Mouse (Mus musculus) neural tube, embryonic 12.5 days (tissue): ENCODE results near the gene Immp2l. TPM values are rescaled to one million over a fixed set of nuclear protein-coding genes. Genes with fewer than 3 reads are reported as not detected.

Source experiments
- ATAC-seq: fragments of 200-750 bp; cut with Nextera tagmentation; 2 replicates; pipeline ENCODE4 v1.8.0; 2017; ENCODE audit warnings: low read depth, mild to moderate bottlenecking, moderate TSS enrichment, moderate library complexity; ENCODE audit not compliant: low FRiP score
- H3K27ac ChIP-seq: fragments of 300-500 bp; sonication (generic); 2 replicates; pipeline ENCODE4 v1.5.1; 2016
- H3K27me3 ChIP-seq: fragments of 300-500 bp; sonication (generic); replicated peaks from 2 replicates; pipeline ENCODE4 v1.6.1; 2016; ENCODE audit warnings: mild to moderate bottlenecking
- H3K36me3 ChIP-seq: fragments of 300-500 bp; sonication (generic); 2 replicates; pipeline ENCODE4 v1.6.1; 2016; ENCODE audit warnings: mild to moderate bottlenecking
- H3K4me1 ChIP-seq: fragments of 300-500 bp; sonication (generic); 2 replicates; pipeline ENCODE4 v1.6.1; 2016
- H3K4me2 ChIP-seq: fragments of 300-500 bp; sonication (generic); replicated peaks from 2 replicates; pipeline ENCODE4 v1.6.1; 2016; ENCODE audit warnings: mild to moderate bottlenecking
- H3K4me3 ChIP-seq: fragments of 300-500 bp; sonication (generic); 2 replicates; pipeline ENCODE4 v1.5.1; 2016
- H3K9ac ChIP-seq: fragments of 300-500 bp; sonication (generic); 2 replicates; pipeline ENCODE4 v1.6.1; 2016; ENCODE audit warnings: mild to moderate bottlenecking
- H3K9me3 ChIP-seq: fragments of 300-500 bp; sonication (generic); 2 replicates; pipeline ENCODE4 v1.6.1; 2016; ENCODE audit warnings: mild to moderate bottlenecking
- WGBS: fragments of 180-500 bp; shearing (Covaris S2); methylation state at CpG from one replicate; pipeline ENCODE4 v1.1.7; 2016; 5-methylcytosine and 5-hydroxymethylcytosine counted together
- polyA plus RNA-seq: library from polyadenylated mRNA; unstranded; fragments of >200 nt; fragmentation: Nextera tagmentation; extraction: Ambion mirVana; gene quantifications from 2 replicates; pipeline ENCODE4 v1.2.1, GENCODE M21; 2016

Immp2l gene
- polyA plus RNA-seq, 1 experiment from 2014 or later = 7.6 TPM

DNA sequence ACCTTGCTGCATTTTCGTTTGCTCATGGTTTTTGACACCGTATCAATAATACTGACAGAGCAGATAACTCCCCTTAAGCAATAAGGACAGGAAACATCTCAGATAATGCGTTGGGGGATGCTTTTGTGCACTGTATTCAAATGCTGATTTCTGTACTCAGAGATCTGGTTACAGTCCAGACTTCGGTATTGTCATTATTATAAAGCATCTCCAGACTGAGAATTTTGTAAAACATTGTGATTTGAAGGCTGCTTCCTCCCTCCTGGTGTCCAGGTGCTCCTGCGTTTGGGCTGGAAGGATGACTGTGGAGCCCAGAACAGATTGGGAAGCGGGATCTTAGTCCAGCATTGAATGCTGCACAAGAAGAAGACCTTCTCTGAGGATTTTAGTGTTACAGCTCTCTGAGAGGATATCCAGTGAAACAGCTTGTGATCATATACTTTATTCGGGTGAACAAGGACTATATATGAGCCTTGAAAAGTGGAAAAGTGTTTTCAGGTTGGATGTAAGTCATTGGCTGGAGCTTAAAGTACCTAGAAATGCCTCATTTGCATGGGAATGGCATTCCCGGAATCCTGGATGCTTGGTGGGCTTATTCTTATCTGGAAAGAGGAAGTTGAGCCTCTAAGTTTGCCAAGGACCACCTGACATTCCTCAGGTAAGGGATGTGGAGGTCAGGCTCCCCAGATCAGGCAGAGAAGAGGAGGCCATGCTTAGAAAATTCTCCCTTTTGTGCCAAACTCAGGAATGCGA lies 28.1 kb upstream of the Immp2l start:
- Histone ChIP-seq H3K4me2 (no peak overlapping the region), H3K4me1 (no peaks in the 10 kb centered on the region), H3K36me3 (no peaks in the 10 kb centered on the region), H3K4me3 (no peak overlapping the region), H3K27ac (no peak overlapping the region), H3K27me3 (no peaks in the 10 kb centered on the region), H3K9ac (no peak overlapping the region), H3K9me3 (no peaks in the 10 kb centered on the region)
- 76% methylated on average over 9 of the region's 9 CpGs for WGBS
- no peak for ATAC-seq

DNA sequence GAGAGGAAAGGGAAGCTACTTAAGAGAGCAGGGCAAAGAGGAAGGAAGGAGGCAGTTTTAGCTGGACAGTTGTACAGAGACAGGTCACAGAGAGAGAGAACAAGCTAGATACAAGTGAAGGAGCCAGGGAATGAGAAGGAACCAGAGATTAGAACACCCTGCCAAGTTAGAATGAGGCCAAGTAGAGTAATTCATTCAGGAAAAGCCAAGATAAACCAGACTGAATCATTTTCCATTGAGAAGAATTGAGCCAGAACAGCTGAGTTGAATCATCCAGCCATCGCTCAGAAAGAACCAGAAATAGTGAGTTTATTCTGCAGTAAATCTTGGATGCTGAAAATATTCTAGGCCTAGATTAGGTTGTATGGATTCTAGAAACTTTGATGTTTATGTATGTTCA lies 1.4 kb upstream of the Immp2l start:
- H3K36me3 ChIP-seq = no peaks in the 10 kb centered on the region
- no peak for ATAC-seq
- H3K9ac ChIP-seq = no peak overlapping the region
- H3K4me2 ChIP-seq = no peak overlapping the region
- no peaks in the 10 kb centered on the region for H3K9me3 ChIP-seq
- WGBS = 96% methylated on average over 1 of the region's 1 CpGs
- no peak overlapping the region for H3K4me3 ChIP-seq
- H3K27ac ChIP-seq = no peak overlapping the region
- no peaks in the 10 kb centered on the region for H3K4me1 ChIP-seq
- no peaks in the 10 kb centered on the region for H3K27me3 ChIP-seq

DNA sequence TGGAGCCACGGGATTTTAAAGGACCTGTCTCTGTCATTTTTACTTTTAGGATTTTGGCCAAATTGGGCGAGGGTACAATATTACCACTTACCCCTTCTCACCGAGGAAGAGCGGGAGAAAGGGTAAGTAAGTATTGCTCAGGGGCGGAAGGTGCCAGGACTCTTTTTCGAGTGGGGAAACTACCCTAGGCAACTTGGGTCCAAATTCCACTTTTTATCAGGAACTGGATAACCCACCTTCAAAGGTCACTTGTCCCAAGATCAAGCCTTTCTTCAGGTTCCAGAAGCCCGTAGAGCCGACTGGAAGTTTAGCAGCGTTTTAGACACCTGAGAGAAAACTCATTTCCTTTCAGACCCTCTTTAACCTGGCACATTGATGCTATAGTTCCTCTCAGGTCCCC lies 622 bp downstream of the Immp2l start:
- Histone ChIP-seq H3K4me2 (peak overlapping the region; percentile 74), H3K4me1 (no peaks in the 10 kb centered on the region), H3K9ac (peak overlapping the region; percentile 71), H3K27ac (no peak overlapping the region), H3K4me3 (peak overlapping the region; percentile 63), H3K36me3 (no peaks in the 10 kb centered on the region), H3K27me3 (no peaks in the 10 kb centered on the region), H3K9me3 (no peaks in the 10 kb centered on the region)
- 16% methylated on average over 9 of the region's 9 CpGs for WGBS
- ATAC-seq = no peak

DNA sequence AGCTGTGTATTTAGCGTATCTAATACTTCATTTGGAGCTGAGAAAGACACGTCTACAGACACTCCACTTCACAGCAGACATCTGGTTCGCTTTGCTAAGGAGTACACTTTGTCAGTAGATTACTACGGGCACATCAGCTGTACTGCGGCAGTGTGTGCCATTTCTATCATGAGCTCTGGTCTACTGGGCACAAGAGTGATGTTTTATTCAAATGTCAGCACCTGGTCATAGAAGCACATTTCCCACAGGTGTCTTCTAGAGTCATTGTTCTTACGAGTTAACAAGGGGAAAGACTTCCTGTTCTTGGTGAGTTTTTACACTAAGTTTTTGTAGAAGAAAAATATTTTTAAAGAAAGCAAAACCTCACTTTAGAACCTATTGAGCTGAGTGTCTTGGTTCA lies 3.6 kb downstream of the Immp2l start:
- no peak for ATAC-seq
- whole genome bisulfite sequencing = 88% methylated on average over 6 of the region's 6 CpGs
- no peak overlapping the region for H3K4me3 ChIP-seq

DNA sequence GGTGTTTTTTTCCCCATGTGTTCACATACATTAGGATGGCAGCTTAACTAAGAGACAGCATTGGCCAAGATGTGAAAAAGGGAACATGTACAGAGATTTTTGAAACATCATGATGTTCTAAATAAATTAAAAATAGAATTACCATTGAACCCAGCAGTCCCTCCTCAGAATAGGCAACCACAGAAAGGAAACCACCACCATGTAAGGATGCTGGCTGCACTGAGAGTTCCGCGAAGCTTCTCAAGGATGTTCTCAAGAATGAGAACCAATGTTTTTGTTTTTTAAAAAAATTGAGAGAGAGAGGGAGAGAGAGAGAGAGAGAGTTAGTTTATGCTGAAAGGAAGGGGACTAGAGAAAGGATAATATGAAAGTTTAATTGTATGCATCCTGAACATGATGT lies 7.2 kb downstream of the Immp2l start:
- Histone ChIP-seq H3K4me2 (no peak overlapping the region), H3K4me1 (no peaks in the 10 kb centered on the region), H3K9ac (no peak overlapping the region), H3K4me3 (no peak overlapping the region), H3K36me3 (no peaks in the 10 kb centered on the region), H3K9me3 (peaks cover 5% of the 10 kb centered on the region; the same call in 1 of the 2 replicates), H3K27ac (no peak overlapping the region), H3K27me3 (no peaks in the 10 kb centered on the region)
- 95% methylated on average over 2 of the region's 2 CpGs for WGBS
- no peak for ATAC-seq

More for the DNA sequence above, 3.6 kb downstream of the Immp2l start:
- Histone ChIP-seq H3K4me2 (no peak overlapping the region), H3K27ac (no peak overlapping the region), H3K9ac (no peak overlapping the region), H3K27me3 (no peaks in the 10 kb centered on the region), H3K4me1 (no peaks in the 10 kb centered on the region), H3K9me3 (0 out of 2 replicates have a peak, but pooled peaks cover under 1% of the 10 kb centered on the region), H3K36me3 (no peaks in the 10 kb centered on the region)

DNA sequence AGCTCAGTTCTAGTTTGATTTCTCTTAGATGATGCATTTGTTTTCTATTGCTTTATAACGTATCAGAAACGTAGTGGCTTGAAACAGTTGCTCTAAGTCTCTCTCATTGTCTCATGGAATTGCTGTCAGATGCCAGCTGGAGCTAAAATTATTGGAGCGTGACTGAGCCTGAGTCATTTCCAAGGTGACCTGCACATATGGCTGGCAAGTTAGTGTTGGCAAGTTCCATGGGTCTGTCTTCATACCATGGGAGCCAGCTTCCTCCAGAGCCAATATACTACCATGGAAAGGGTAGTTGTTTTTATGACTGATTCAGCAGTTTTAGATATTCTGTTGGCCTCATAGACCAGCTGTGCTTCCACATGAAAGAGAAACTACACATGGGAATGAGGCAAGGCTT lies 9.3 kb downstream of the Immp2l start:
- H3K4me3 ChIP-seq = no peak overlapping the region
- no peak overlapping the region for H3K9ac ChIP-seq
- ATAC-seq = no peak
- no peaks in the 10 kb centered on the region for H3K36me3 ChIP-seq
- WGBS = 93% methylated on average over 3 of the region's 3 CpGs
- H3K4me2 ChIP-seq = no peak overlapping the region
- peaks cover 5% of the 10 kb centered on the region; the same call in 1 of the 2 replicates for H3K9me3 ChIP-seq
- no peaks in the 10 kb centered on the region for H3K27me3 ChIP-seq
- no peak overlapping the region for H3K27ac ChIP-seq
- no peaks in the 10 kb centered on the region for H3K4me1 ChIP-seq

DNA sequence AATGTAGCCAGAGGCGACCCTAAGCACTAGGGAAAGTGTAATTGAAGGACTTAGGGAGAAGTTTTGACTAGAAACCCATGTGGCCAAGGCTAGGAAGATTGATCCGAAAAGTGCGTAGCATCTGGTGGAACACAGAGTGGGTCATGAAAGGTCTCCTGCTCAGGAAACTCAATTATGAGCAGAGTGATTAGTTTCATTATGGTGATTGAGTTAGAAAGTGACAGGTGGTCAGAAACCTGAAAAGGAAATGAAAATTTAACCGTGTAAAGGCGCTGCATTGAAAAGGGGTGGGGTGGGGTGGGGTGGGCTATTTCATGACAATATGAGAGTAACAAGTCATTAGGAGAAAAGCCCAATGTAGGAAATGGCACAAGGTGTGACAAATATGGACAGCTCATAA lies 15.9 kb downstream of the Immp2l start:
- H3K27me3 ChIP-seq = no peaks in the 10 kb centered on the region
- H3K4me1 ChIP-seq = no peaks in the 10 kb centered on the region
- no peaks in the 10 kb centered on the region for H3K36me3 ChIP-seq
- H3K4me3 ChIP-seq = no peak overlapping the region
- no peaks in the 10 kb centered on the region for H3K9me3 ChIP-seq
- no peak overlapping the region for H3K9ac ChIP-seq
- no peak overlapping the region for H3K27ac ChIP-seq
- WGBS = 84% methylated on average over 5 of the region's 5 CpGs
- H3K4me2 ChIP-seq = no peak overlapping the region
- ATAC-seq = no peak

DNA sequence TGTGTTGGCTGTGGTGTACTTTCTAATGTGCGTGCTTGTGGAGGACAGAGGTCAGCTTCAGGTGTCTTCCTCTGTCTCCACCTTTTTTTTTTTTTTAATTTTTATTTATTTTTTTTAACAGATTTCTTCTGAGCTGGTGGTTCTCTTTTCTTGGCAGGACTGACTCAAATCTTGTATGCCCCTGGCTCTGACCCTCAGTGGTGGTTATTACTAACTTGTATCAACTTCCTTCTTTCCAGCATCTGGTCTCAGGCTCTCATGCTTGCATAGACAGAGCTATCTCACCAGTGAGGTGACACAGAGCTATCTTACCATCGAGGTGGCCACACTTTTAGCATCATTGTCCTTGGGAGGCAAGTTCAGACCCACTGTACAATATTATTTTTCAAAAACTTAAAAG lies 17.8 kb downstream of the Immp2l start:
- no peaks in the 10 kb centered on the region for H3K9me3 ChIP-seq
- no peak overlapping the region for H3K27ac ChIP-seq
- H3K4me2 ChIP-seq = no peak overlapping the region
- H3K4me3 ChIP-seq = no peak overlapping the region
- no peaks in the 10 kb centered on the region for H3K27me3 ChIP-seq
- H3K4me1 ChIP-seq = no peaks in the 10 kb centered on the region
- WGBS = 88% methylated on average over 2 of the region's 2 CpGs
- ATAC-seq = no peak
- no peaks in the 10 kb centered on the region for H3K36me3 ChIP-seq
- H3K9ac ChIP-seq = no peak overlapping the region

DNA sequence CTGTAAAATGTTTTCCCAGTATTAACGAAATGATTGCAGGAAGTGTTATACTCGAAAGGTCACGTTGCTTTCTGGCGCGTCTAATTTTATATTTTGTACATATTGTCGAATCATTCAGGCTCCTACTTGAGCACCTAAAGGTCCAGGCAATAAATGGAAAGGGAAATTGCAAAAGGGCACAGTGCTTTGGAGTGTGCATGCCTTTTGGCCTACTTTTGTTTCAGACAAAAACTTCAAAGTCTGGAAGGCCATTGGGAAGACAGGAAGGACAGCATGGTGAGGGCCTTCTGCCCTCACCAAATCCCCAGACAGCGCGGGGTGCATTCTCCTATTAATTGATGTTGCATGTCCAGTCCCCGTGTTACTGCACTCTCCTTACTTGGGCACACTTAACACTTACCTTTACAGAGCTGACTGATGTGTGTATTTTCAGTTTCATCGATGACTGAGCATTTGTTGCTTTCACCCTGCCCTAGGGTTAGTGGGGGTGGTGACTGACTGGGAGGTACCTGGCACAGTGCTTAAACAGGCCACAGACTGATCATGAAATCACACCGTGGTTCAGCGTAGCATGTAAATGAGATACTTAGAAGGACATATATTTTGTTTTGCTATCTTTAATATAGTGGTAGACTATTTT lies 20.7 kb downstream of the Immp2l start:
- H3K36me3 ChIP-seq = no peaks in the 10 kb centered on the region
- ATAC-seq = no peak
- WGBS = 86% methylated on average over 12 of the region's 12 CpGs

DNA sequence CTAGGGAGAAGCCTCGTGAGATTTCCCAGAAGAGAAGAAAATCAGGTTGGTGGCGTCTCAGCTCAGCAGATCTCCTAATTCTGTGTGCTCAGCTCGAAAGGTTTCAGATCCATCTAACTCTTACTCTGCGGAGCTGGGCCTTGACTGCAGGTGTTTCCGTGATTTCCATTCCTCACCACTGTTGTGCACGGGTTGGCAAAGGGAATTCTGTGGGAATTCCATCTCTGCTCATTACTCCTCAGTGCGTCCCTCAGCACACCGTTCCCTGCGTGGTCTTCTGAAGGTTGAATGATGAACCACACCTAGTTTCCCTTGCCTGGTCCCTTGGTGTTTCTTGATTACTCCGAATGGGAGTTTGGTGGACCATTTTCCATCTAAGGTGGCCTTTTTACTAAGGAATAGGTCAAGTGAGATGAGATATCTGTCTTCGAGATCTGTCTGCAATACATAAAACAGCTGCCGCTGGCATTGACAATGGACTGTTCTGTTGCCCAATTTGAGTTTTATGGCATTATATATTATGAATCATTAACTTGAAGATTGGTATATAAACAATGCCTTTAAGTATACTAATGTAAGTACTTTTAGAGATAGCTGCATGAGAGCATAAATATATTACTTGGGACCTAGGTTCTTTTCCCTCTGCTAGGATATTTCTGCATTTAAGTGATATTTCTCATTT lies 23.3 kb downstream of the Immp2l start:
- WGBS = 88% methylated on average over 12 of the region's 12 CpGs
- Histone ChIP-seq H3K9me3 (no peaks in the 10 kb centered on the region), H3K9ac (no peak overlapping the region), H3K4me1 (no peaks in the 10 kb centered on the region), H3K4me2 (no peak overlapping the region), H3K4me3 (no peak overlapping the region), H3K36me3 (no peaks in the 10 kb centered on the region), H3K27me3 (no peaks in the 10 kb centered on the region), H3K27ac (no peak overlapping the region)
- ATAC-seq = no peak

More for the DNA sequence above, 20.7 kb downstream of the Immp2l start:
- H3K9me3 ChIP-seq = no peaks in the 10 kb centered on the region
- H3K4me3 ChIP-seq = no peak overlapping the region
- no peak overlapping the region for H3K27ac ChIP-seq
- H3K9ac ChIP-seq = no peak overlapping the region
- H3K4me1 ChIP-seq = no peaks in the 10 kb centered on the region
- H3K27me3 ChIP-seq = no peaks in the 10 kb centered on the region
- H3K4me2 ChIP-seq = no peak overlapping the region

DNA sequence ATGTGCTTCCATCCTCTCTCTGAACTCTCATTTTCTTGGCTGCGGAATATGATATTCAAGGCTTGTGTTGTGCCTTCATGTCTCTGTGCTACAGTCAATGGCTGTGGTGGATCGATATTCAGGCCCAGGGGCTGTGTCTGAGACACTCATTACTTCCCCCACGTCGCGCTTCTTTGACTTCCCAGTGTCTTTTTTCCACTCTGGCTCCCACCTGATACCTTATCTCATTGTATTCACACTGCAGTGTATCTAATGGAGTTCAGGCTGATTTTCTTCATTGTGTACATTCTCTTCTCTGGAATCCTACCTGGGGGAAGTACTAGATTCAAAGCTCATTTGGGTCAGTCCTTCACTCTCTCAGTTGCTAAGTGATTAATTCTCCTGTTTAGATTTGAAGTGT lies 27.1 kb downstream of the Immp2l start:
- Histone ChIP-seq H3K27me3 (no peaks in the 10 kb centered on the region), H3K4me1 (no peaks in the 10 kb centered on the region), H3K9me3 (no peaks in the 10 kb centered on the region), H3K36me3 (no peaks in the 10 kb centered on the region), H3K4me3 (no peak overlapping the region), H3K4me2 (no peak overlapping the region), H3K9ac (no peak overlapping the region), H3K27ac (no peak overlapping the region)
- WGBS = 82% methylated on average over 5 of the region's 5 CpGs
- ATAC-seq = no peak

DNA sequence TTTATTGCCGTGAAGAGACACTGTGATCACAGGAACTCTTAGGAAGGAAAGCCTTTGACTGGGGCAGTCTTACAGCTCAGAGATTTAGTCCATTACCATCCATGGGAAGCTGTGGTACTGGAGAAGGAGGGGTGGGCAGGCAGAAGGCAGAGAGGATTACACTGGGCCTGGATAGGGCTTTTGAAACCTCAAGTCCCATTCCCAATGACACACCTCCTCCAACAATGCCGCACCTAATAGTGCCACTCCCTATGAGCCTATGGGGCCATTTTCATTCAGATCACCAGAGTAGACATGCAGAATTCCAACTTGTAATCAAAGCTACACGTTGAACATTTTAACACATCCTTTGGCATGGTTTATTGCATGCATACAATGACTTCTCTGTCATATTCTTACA lies 29.0 kb downstream of the Immp2l start:
- WGBS = 77% methylated on average over 3 of the region's 3 CpGs
- no peaks in the 10 kb centered on the region for H3K36me3 ChIP-seq
- no peak overlapping the region for H3K9ac ChIP-seq
- H3K9me3 ChIP-seq = no peaks in the 10 kb centered on the region
- H3K4me3 ChIP-seq = no peak overlapping the region
- H3K27ac ChIP-seq = no peak overlapping the region
- H3K4me2 ChIP-seq = no peak overlapping the region
- no peaks in the 10 kb centered on the region for H3K4me1 ChIP-seq
- ATAC-seq = no peak
- no peaks in the 10 kb centered on the region for H3K27me3 ChIP-seq
